Mouse (Mus musculus) forebrain, postnatal 0 days (tissue): Measurements from ENCODE around the gene Pogk. TPM values are rescaled to one million over a fixed set of nuclear protein-coding genes. Genes with fewer than 3 reads are reported as not detected.

ENCODE experiments used
- ATAC-seq: fragments of 200-750 bp; cut with Nextera tagmentation; 2 replicates; pipeline ENCODE4 v1.8.0; 2017; ENCODE audit warnings: mild to moderate bottlenecking, moderate library complexity
- DNase-seq: peaks from one replicate; pipeline ENCODE4 v3.0.0-alpha.2; 2015
- H3K27ac ChIP-seq: fragments of 300-500 bp; sonication (generic); 2 replicates; pipeline ENCODE4 v1.5.1; 2014; ENCODE audit warnings: low read depth, mild to moderate bottlenecking, antibody characterized with exemption, low read length, moderate library complexity, mixed read lengths
- H3K27me3 ChIP-seq: fragments of 300-500 bp; sonication (generic); 2 replicates; pipeline ENCODE4 v1.6.1; 2014; ENCODE audit warnings: mild to moderate bottlenecking, low read length, mixed read lengths; ENCODE audit not compliant: insufficient read depth
- H3K36me3 ChIP-seq: fragments of 300-500 bp; sonication (generic); 2 replicates; pipeline ENCODE4 v1.6.1; 2014; ENCODE audit warnings: mild to moderate bottlenecking, moderate library complexity; ENCODE audit not compliant: insufficient read depth
- H3K4me1 ChIP-seq: fragments of 300-500 bp; sonication (generic); 2 replicates; pipeline ENCODE4 v1.6.1; 2014; ENCODE audit warnings: antibody characterized with exemption; ENCODE audit not compliant: insufficient read depth
- H3K4me2 ChIP-seq: fragments of 300-500 bp; sonication (generic); 2 replicates; pipeline ENCODE4 v1.6.1; 2014; ENCODE audit warnings: low read depth, mild to moderate bottlenecking, moderate library complexity
- H3K4me3 ChIP-seq: fragments of 300-500 bp; sonication (generic); 2 replicates; pipeline ENCODE4 v1.5.1; 2014; ENCODE audit warnings: low read depth, low read length, mixed read lengths
- H3K9ac ChIP-seq: fragments of 300-500 bp; sonication (generic); 2 replicates; pipeline ENCODE4 v1.6.1; 2014; ENCODE audit warnings: mild to moderate bottlenecking
- H3K9me3 ChIP-seq: fragments of 300-500 bp; sonication (generic); 2 replicates; pipeline ENCODE4 v1.6.1; 2016; ENCODE audit warnings: low read length
- CTCF ChIP-seq: sonication (generic); IDR thresholded peaks from 2 replicates; pipeline ENCODE4 v1.5.1; 2016; ENCODE audit warnings: antibody characterized with exemption, control low read depth, low read depth
- WGBS: fragments of 180-500 bp; shearing (Covaris S2); extraction: QIAGEN DNeasy Blood & Tissue Kit; methylation state at CpG from one replicate; pipeline ENCODE4 v1.1.7; 2014; 5-methylcytosine and 5-hydroxymethylcytosine counted together
- polyA plus RNA-seq: library from polyadenylated mRNA; unstranded; fragments of >200 nt; fragmentation: Nextera tagmentation; extraction: Ambion mirVana; gene quantifications from 2 replicates; pipeline ENCODE4 v1.2.1, GENCODE M21; 2015
- total RNA-seq: library from RNA; depleted of rRNA; stranded (reverse); fragments of >200 nt; gene quantifications from 2 replicates; pipeline ENCODE4 v1.2.3, GENCODE M21; 2014; rRNA removed

Gene Pogk
- total and polyA plus RNA-seq, 2 experiments from 2014 or later, result 22.6 to 92.6 TPM

DNA sequence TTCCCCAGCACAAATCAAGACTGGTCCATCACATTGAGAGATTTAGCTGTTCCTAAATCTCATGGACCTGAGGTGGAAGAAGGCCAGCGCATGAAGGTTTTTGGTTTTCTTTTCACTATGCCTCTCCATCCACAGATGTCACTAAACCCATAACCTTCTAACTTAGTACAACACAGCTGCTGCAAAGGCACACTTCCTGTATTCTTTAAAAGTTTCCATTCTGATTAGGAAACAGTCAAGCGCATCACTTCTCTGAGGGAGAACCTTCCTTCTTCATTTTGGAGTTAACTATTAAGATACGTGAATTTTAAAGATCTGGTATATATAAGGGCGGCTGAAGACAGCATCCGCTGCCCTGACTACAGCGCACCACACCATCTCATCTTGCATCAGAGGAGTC, 64.1 kb downstream of the Pogk start:
- no peaks in the 10 kb centered on the region for H3K9me3 ChIP-seq
- H3K36me3 ChIP-seq, result no peaks in the 10 kb centered on the region
- ATAC-seq (no peak), DNase-seq (no peak)
- no peak overlapping the region for H3K27ac ChIP-seq
- H3K4me1 ChIP-seq, result 0 out of 2 replicates have a peak, but pooled peaks cover 3% of the 10 kb centered on the region
- no peak overlapping the region for H3K9ac ChIP-seq
- no peak overlapping the region for H3K4me2 ChIP-seq
- H3K4me3 ChIP-seq, result no peak overlapping the region
- H3K27me3 ChIP-seq, result no peaks in the 10 kb centered on the region
- TF ChIP-seq CTCF, result no peak
- 97% methylated on average over 6 of the region's 6 CpGs for WGBS

DNA sequence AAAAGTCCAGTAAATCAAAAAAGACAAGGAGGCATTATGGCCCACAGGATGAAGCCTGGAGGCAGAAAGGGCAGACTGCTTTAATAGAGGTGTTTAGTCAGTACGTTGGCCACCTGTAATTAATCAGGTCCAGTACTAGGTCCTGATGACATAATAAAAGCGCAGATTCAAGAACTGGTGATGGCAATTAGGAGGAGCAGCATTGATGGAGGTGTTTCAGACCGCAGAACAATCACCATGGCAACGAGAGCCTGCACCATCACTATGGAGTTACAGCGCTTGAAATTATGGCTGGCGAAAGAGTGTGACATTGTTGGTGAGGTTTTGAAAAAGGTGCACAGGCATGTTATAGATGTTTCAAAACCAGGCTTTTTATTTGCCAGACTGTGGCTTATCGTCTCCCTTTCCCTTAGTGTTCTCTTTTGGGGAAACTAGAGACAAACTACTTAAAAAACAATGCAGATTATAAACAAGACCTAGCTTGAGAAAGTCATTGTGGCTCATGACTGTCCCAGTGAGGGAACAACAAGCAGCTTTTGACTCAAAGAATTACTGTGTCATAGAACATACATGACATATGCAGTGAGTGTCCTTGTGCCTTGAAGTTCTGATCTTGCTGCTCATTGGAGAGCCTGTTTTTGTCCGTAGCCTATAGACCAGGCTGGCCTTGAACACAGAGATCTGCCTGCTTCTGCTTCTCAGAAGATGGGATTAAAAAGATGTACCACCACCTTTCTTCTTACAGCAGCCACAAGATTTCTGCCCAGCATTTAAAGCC, 65.2 kb downstream of the Pogk start:
- H3K4me2 ChIP-seq, result no peak overlapping the region
- H3K27me3 ChIP-seq, result no peaks in the 10 kb centered on the region
- ATAC-seq (peak; percentile 85), DNase-seq (peak; percentile 65)
- WGBS, result 26% methylated on average over 8 of the region's 8 CpGs
- no peak overlapping the region for H3K9ac ChIP-seq
- no peaks in the 10 kb centered on the region for H3K36me3 ChIP-seq
- no peaks in the 10 kb centered on the region for H3K9me3 ChIP-seq
- no peak overlapping the region for H3K27ac ChIP-seq
- no peak for TF ChIP-seq CTCF
- H3K4me3 ChIP-seq, result no peak overlapping the region
- H3K4me1 ChIP-seq, result 0 out of 2 replicates have a peak, but pooled peaks cover 3% of the 10 kb centered on the region

DNA sequence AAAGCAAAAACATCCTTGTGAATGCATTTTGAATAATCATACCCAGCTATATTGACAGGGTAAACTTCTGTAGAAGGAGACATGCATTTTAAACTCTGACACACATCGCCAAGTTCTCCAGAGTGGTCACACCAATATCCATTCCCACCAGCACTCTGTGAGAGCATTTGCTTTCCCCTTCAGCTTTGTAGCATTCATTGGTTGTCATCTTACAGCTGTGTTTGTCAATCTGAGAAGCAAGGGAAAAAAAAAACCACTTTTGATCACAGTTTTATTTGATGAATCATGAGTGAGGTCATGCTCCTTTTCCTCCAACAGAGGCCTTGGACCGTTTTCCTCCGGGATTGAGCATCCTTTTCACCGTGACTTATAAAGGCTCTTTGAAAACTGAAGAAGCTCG, 66.1 kb downstream of the Pogk start:
- no peak overlapping the region for H3K9ac ChIP-seq
- no peaks in the 10 kb centered on the region for H3K9me3 ChIP-seq
- ATAC-seq, result no peak
- no peak overlapping the region for H3K4me3 ChIP-seq
- no peak overlapping the region for H3K4me2 ChIP-seq
- 0 out of 2 replicates have a peak, but pooled peaks cover 3% of the 10 kb centered on the region for H3K4me1 ChIP-seq
- H3K36me3 ChIP-seq, result no peaks in the 10 kb centered on the region
- WGBS, result 36% methylated on average over 5 of the region's 5 CpGs
- no peak for TF ChIP-seq CTCF
- no peaks in the 10 kb centered on the region for H3K27me3 ChIP-seq
- no peak for DNase-seq
- H3K27ac ChIP-seq, result no peak overlapping the region

DNA sequence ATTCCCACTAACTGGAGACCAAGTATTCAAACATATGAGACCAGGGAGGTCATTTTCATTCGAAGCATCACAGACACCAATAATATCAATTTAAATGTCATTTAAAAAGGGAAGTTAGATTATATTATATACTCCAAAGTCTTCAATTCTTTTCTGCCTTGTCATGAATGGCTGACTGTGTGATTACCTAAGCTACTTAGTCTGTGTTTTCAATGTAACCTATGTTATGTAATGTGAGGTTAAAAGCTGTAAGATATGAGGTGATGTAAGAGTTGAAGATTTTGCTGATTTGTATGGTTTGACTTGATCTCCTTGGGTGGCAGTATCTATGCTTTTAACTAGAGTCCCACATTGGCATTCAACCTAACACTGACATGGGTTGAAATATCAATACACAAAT, 67.1 kb downstream of the Pogk start:
- Histone ChIP-seq H3K9me3 (no peaks in the 10 kb centered on the region), H3K4me1 (0 out of 2 replicates have a peak, but pooled peaks cover 3% of the 10 kb centered on the region), H3K4me2 (no peak overlapping the region), H3K36me3 (no peaks in the 10 kb centered on the region), H3K27ac (no peak overlapping the region), H3K9ac (no peak overlapping the region), H3K4me3 (no peak overlapping the region), H3K27me3 (no peaks in the 10 kb centered on the region)
- DNase-seq, result no peak
- WGBS, result 91% methylated on average over 1 of the region's 1 CpGs
- TF ChIP-seq CTCF, result no peak
- no peak for ATAC-seq

DNA sequence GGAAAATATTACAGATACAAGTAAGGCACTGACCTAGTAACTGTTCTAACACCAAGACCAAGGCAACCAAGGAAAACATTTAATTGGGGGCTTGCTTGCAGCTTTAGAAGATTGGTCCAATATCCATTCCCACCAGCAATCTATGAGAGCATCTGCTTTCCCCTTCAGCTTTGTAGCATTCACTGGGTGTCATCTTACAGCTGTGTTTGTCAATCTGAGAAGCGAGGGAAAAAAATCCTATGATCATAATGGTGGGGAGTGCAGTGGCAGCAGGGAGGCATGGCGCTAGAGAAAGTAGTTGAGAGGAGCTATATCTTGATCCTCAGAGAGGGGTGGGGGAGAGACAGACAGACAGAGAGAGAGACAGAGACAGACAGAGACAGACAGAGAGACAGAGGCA, 67.6 kb downstream of the Pogk start:
- H3K4me2 ChIP-seq, result no peak overlapping the region
- no peak overlapping the region for H3K9ac ChIP-seq
- H3K9me3 ChIP-seq, result no peaks in the 10 kb centered on the region
- no peak for TF ChIP-seq CTCF
- DNase-seq, result no peak
- no peak overlapping the region for H3K4me3 ChIP-seq
- no peaks in the 10 kb centered on the region for H3K27me3 ChIP-seq
- H3K27ac ChIP-seq, result no peak overlapping the region
- 0 out of 2 replicates have a peak, but pooled peaks cover 3% of the 10 kb centered on the region for H3K4me1 ChIP-seq
- WGBS, result 78% methylated on average over 2 of the region's 2 CpGs
- no peak for ATAC-seq
- H3K36me3 ChIP-seq, result no peaks in the 10 kb centered on the region

DNA sequence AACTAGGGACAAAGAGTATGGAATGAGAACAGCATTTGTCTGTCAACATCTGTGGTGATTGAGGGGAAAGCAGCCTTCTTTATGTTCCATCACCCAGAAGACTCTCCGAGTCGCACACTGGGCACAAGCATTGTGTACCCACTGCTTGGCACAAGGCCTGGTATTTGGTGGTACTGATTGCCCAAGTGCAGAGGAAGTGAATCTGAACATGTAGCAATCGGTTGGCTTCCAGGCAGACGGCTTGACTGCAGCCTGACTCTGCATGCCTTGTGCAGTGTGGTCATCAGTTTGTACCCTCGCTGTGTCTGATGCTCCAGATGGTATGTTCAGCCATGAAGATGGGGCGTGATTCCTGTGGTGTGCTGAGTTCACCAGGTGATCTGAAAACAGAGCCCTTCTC, 70.6 kb downstream of the Pogk start:
- no peak overlapping the region for H3K9ac ChIP-seq
- 0 out of 2 replicates have a peak, but pooled peaks cover under 1% of the 10 kb centered on the region for H3K4me1 ChIP-seq
- H3K4me2 ChIP-seq, result no peak overlapping the region
- H3K9me3 ChIP-seq, result no peaks in the 10 kb centered on the region
- no peak overlapping the region for H3K4me3 ChIP-seq
- H3K36me3 ChIP-seq, result no peaks in the 10 kb centered on the region
- no peak for DNase-seq
- no peak for TF ChIP-seq CTCF
- WGBS, result 69% methylated on average over 6 of the region's 6 CpGs
- ATAC-seq, result no peak
- no peaks in the 10 kb centered on the region for H3K27me3 ChIP-seq
- no peak overlapping the region for H3K27ac ChIP-seq

Other genes starting within 250 kb of the Pogk start
- gene Mael, start 171.1 kb downstream of the Pogk start, total RNA-seq, result 0.10 TPM in 1 of 2 replicates, not detected in the other
- not detected in 2 replicates for gene Mael, start 171.1 kb downstream of the Pogk start, polyA plus RNA-seq
- 24.4 and 38.1 TPM in 2 replicates for gene Ildr2, start 155.7 kb downstream of the Pogk start, total RNA-seq
- 3.2 and 6.4 TPM in 2 replicates for gene Ildr2, start 155.7 kb downstream of the Pogk start, polyA plus RNA-seq
- 66.3 and 80.6 TPM in 2 replicates for gene Tada1, start 30.8 kb downstream of the Pogk start, total RNA-seq
- 77.4 and 82.0 TPM in 2 replicates for gene Tada1, start 30.8 kb downstream of the Pogk start, polyA plus RNA-seq
- gene Gm4846, start 87.7 kb upstream of the Pogk start, total RNA-seq, result not detected in 2 replicates
- not detected in 2 replicates for gene Gm4846, start 87.7 kb upstream of the Pogk start, polyA plus RNA-seq
- not detected in 2 replicates for gene Gm4847, start 237.8 kb upstream of the Pogk start, total RNA-seq
- not detected in 2 replicates for gene Gm4847, start 237.8 kb upstream of the Pogk start, polyA plus RNA-seq